Mouse (Mus musculus): ENCODE results near the gene 3110082J24Rik. TPM values are rescaled to one million over a fixed set of nuclear protein-coding genes. Genes with fewer than 3 reads are reported as not detected.
"Not testable (repeated sequence)": the region's sequence is repeated elsewhere in the genome, so short reads cannot be mapped to it uniquely, and the experiment has no call there.

The 3110082J24Rik gene
- polyA plus RNA-seq, 1 experiment: not detected

GRCm38 (mm10) chr5:30072377-30072776, 33.5 kb downstream of the 3110082J24Rik start:
- no peak for DNase-seq (ENCODE audit: low read depth)

- no peak for DNase-seq (ENCODE audit: low read depth)
Observed at GRCm38 (mm10) chr5:30071677-30072076, 34.2 kb downstream of the 3110082J24Rik start.

GRCm38 (mm10) chr5:30067726-30068125, 38.2 kb downstream of the 3110082J24Rik start:
- DNase-seq (ENCODE audit: low read depth): no peak

GRCm38 (mm10) chr5:30059607-30060006, 46.3 kb downstream of the 3110082J24Rik start:
- DNase-seq (ENCODE audit: low read depth): not testable (repeated sequence)

- no peak for DNase-seq (ENCODE audit: low read depth)
Observed at GRCm38 (mm10) chr5:30058216-30058731, 47.6 kb downstream of the 3110082J24Rik start.

Other genes starting within 250 kb of the 3110082J24Rik start
- gene Il6, start 93.0 kb downstream of the 3110082J24Rik start, polyA plus RNA-seq (2012; rRNA removed): 0.19 TPM in 1 of 2 replicates, not detected in the other
- gene Tyms, start 32.5 kb downstream of the 3110082J24Rik start, polyA plus RNA-seq (2012; rRNA removed): 7.5 and 11.3 TPM in 2 replicates
- 0.05 and 0.07 TPM in 2 replicates for gene Garem2, start 925 bp downstream of the 3110082J24Rik start, polyA plus RNA-seq (2012; rRNA removed)
- gene Hadha, start 49.1 kb upstream of the 3110082J24Rik start, polyA plus RNA-seq (2012; rRNA removed): 67.2 and 74.1 TPM in 2 replicates
- gene Hadhb, start 49.2 kb upstream of the 3110082J24Rik start, polyA plus RNA-seq (2012; rRNA removed): 109 and 124 TPM in 2 replicates
- 0.77 and 1.2 TPM in 2 replicates for gene Adgrf3, start 99.6 kb upstream of the 3110082J24Rik start, polyA plus RNA-seq (2012; rRNA removed)
- gene Selenoi, start 126.5 kb upstream of the 3110082J24Rik start, polyA plus RNA-seq (2012; rRNA removed): 30.1 and 37.6 TPM in 2 replicates
- gene Drc1, start 175.3 kb upstream of the 3110082J24Rik start, polyA plus RNA-seq (2012; rRNA removed): 0.43 and 1.1 TPM in 2 replicates

Data from gonadal fat pad, adult 2 months (tissue).